Mouse (Mus musculus) T-helper 2 cell (primary cell): ENCODE measurements around the gene Sptbn4.

Experiments
- in situ Hi-C: fragments of 300-600 bp; cut with MboI, MseI; formaldehyde crosslinking; loops from one replicate; pipeline ENCODE4 v1.15.1; 2025; ENCODE audit warnings: high pct_unique_total_duplicates

The Sptbn4 gene

GRCm38 (mm10) chr7:27356248-27356647 is 91.2 kb downstream of the Sptbn4 start:
- in situ Hi-C loops, result no loop called here

DNA sequence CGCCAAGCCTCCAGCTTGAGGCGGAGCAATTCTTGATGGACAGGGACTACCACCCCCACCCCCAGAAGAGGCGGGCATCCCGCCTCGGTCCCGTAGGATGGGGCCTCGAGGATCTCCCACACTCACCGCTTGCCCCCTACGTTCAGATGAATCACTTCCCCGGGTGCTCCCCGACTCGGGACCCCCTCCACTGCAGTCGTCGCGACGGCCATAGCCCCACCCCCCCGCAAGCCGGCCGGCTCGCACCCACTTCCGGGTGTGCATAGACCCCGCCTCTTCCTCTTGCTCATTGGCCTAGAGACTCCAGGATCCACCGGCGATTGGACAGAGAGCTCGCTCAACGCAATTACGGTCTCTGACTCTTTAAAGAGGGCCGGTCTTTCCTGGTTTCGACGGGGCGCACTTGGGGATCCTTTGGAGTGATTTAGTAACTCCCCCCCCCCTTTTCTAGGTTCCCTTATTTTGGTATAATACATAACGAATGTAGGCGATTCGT is 91.7 kb downstream of the Sptbn4 start, which contains the start of gene Shkbp1:
Gene Shkbp1 (minus strand): TSS at position 275 of the 496 bp plus-strand sequence.
- in situ Hi-C loops, result no loop called here

DNA sequence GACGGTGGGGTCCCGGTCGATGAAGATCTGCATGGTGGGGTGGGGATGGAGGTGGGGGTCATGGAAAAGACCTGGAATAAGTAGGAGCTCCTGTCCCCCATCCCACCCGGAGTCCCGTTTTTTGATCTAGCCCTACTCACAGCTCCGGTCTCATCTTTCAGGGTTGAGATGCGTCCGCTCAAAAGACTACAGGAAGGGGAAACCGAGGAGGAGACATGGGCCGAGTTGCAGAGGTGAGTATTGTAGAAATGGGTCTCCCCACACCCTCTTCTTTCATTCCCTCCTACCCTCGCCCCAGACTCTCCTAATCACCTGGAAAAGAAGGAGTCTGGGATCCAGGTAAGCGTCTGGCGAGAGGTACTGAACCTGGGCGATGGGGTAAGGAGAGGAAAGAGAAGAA is 92.2 kb downstream of the Sptbn4 start:
- in situ Hi-C loops, result no loop called here

DNA sequence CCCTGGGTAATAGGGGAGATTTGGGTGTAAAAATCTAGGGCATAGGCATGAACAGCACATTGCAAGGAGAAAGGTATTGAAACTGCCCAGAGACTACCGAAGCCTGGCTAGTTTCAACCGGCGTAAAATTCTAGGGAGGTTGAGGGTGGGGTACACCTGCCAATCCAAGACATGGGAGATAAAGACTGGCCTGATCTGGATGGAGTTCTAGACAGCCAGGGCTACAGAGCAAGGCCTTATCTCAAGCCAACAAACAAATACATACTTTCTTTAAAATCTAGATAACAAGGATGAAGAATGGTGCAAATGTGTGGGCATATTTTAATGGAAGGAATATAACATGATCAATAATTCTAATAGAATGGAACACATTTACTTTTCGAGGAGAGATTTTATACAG is 92.7 kb downstream of the Sptbn4 start:
- in situ Hi-C loops, result no loop called here

DNA sequence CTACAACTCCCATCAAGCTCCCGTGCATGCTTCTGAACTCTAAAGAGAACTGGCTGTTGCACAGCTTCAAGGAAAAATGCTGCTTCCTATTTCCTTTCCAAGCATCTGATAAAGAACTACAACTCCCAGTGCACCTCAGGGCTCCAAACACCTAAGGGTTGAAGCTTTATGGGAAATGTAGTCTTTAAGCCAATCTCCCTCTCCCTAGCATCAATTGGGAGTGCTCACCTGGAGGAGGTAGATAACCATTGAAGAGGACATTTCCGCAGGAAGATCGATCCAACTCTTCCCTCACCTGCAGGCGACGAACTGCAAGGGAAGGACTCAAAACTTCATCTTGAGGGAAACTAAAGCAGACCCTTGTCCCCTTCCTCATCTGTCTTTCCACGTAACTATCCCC is 93.3 kb downstream of the Sptbn4 start:
- in situ Hi-C loops, result no loop called here

- in situ Hi-C loops, result loop anchor here (25.0 kb wide), 1 partner anchor 1958 kb away; the partner anchor contains the start of gene Lipe
These were observed 102.0 kb downstream of the Sptbn4 start for GRCm38 (mm10) chr7:27345444-27345843.

DNA sequence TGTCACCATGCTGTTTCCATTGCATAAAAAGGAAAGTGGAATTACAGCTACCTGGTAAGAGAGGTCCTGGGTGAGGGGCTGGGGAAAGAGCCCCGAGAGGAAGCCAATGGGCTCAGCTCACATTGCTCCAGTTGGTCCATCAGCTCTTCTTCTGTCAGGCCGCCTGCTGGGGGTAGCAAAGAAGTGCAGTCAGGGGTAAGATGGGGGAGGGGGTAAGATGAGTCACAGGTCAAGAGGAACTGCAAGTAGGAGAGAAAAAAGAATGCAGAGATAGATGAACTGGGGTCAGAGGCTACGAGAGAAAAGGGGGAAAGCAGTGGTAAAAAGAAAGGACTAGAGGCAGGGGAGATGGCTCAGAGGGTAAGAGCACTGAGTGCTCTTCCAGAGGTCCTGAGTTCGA is 104.9 kb downstream of the Sptbn4 start:
- in situ Hi-C loops, result loop anchor here (25.0 kb wide), 1 partner anchor 1955 kb away; the partner anchor contains the start of gene Lipe

DNA sequence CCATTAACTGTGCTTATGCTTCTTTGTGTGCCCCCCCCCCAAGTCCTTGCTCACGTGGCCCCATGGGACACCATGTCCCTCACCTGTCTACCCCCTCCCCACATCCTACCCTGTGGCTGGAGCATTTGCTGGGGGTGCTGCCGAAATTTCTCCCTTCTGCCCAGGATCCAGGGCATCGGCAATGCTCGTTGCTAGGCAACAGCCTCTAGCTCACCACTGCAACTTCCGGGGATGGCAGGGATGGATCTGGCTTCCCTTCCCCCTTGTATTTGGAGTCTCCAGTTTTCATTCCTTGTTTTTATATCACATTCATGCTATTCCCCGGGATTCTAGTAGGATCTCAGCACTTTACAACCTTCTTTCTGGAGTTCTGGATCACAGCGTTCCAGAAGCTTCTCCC is 108.0 kb downstream of the Sptbn4 start:
- in situ Hi-C loops, result loop anchor here (10.0 to 25.0 kb wide), 3 partner anchors 55 to 1952 kb away; partner anchors contain the start of genes Hipk4 and Lipe

- in situ Hi-C loops, result loop anchor here (10.0 to 25.0 kb wide), 3 partner anchors 56 to 1952 kb away; partner anchors contain the start of genes Hipk4 and Lipe
These were observed 108.4 kb downstream of the Sptbn4 start for GRCm38 (mm10) chr7:27339114-27339513.

DNA sequence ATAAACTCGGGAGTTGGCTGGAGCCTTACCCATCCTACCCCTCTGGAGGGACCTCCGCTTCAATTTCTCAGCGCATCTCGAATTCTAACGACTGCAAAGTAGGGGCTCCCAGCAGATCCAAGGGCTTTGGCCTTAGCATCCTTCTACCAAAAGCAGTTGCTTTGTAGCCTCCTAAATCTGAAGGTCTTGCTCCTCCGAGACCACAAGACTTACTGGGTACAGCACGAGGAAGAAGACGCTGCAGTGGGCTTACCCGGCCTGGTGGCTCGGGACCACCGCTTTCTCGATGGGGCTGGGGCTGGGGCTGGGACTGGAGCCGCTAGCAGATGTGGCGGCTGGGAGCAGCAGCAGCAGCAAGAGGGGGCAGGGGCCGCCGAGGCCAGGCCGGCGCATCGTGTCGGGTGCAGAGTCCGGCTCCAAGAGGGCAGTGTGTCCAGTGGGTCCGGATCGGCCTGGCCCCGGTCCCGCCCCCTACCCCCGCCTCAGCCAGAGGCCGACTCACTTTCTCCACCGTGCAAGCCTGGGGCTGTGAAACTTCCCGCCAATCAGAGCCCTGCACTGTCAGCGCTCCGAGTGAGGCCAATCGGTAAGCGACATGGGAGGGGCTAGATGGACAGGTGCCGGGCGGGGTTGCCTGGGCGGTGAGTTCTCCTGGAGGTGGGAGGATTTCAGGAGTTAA is 110.2 kb downstream of the Sptbn4 start, which contains the start of gene Ltbp4:
Gene Ltbp4 (minus strand): TSS at position 518 of the 679 bp plus-strand sequence.
- in situ Hi-C loops, result loop anchor here (10.0 to 25.0 kb wide), 3 partner anchors 57 to 1950 kb away; partner anchors contain the start of genes Hipk4 and Lipe

- in situ Hi-C loops, result loop anchor here (10.0 to 25.0 kb wide), 3 partner anchors 59 to 1949 kb away; partner anchors contain the start of genes Hipk4 and Lipe
These were observed 111.3 kb downstream of the Sptbn4 start for GRCm38 (mm10) chr7:27335928-27336823.

DNA sequence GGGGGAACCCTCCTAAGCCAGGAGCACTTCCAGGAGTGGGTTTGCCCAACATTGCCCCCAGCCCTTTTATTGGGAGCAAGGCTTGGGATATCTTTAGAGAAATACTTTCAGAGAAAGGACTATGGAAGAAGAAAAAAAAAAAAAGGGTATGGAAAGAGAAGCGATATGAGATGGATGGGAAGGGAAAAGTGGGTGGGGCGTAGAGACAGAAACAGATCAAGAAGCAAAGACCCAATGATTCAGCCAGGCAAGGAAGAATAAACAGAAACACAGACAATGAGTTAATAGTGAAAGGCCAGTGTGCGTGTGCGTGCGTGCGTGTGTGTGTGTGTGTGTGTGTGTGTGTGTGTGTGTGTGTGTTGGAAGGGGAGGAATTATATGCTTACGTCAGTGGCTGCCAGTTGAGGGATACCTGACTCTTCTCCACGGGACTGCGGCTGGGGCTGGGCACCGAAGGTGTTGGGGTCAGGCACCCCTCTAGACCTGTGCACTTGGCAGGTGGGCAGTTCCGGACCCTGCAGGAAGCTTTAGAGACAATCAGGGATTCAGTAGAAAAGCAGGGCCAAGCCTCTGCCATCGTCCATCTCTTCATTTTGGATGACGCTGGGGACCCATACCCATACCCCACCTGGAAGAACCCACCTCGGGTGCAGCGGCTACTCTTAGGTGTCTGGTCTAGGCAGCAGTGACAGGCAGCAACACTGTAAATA is 112.3 kb downstream of the Sptbn4 start:
- in situ Hi-C loops, result loop anchor here (10.0 to 25.0 kb wide), 3 partner anchors 60 to 1948 kb away; partner anchors contain the start of genes Hipk4 and Lipe

GRCm38 (mm10) chr7:27334405-27334911 is 113.0 kb downstream of the Sptbn4 start:
- in situ Hi-C loops, result loop anchor here (10.0 to 25.0 kb wide), 3 partner anchors 60 to 1947 kb away; partner anchors contain the start of genes Hipk4 and Lipe

DNA sequence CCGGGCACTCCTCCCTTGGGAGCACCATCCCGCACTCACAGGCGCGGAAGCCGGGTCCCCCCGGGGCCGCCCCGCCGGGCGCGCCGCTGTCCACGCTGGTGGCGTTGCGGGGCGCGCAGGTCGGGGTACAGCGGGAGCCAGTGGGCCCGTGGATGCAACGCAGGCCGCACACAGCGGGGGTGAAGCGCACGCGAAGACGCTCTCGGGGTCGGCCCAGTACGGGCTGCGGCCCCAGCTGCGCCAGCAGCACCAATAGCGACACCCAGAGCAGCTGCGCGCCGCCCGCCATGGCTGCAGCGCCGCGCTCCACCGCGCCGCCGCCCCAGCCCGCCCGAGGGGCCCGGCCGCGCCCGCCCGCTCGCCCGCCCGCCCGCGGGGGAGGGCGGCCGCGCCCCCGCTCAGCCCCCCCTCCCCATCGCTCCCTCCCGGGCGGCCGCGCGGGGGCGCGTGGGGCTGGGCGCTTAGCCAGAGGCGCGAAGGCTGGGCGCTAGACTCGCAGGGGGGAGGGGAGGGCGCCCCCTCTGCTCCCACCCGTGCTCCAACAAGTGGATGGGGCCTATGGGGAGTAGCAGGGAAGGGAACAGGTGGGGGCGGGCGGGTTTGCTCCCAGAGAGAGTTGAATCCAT is 114.1 kb downstream of the Sptbn4 start:
- in situ Hi-C loops, result loop anchor here (10.0 to 25.0 kb wide), 3 partner anchors 61 to 1946 kb away; partner anchors contain the start of genes Hipk4 and Lipe

DNA sequence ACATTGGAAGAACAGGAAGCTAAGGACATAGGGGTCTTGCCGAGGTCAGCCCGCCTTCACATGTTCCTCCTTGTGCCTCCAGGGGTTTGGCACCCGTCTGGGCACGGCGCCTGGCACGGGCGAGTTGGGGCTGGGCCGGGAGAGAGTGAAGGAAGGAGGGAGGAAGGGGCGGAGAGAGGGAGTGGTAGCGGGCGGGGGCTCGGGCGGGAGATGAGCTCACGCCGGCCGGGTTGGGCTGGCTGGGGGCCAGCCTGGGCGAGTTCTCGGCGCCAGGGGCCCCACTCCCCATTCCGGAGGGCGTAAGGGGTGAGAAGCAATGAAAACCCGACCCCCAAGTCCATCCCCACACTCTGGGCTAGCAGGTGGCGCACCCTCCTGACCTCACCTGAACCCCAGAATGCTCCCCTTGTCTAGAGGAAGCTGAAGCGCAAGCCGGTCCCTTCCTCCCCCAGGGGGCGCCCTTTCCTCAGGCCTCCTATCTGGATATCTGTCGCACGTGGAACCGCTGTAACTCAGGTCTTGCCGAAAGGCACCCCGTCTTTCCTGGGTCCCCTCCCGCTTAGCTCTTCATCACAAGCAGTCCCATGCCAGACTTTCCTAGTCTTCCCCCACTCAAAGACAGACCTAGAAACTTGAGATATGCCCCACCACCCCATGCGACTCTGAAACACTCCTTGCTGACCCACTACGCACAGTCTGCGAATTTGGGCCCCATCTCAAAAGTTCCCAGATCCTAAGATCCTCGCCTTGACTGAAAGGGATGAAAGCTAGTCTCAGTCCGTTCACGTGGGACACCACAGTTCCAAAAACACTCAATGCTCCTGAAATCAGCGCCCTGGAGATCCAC is 114.9 kb downstream of the Sptbn4 start:
- in situ Hi-C loops, result loop anchor here (10.0 to 25.0 kb wide), 3 partner anchors 62 to 1945 kb away; partner anchors contain the start of genes Hipk4 and Lipe

- in situ Hi-C loops, result loop anchor here (10.0 to 25.0 kb wide), 3 partner anchors 63 to 1945 kb away; partner anchors contain the start of genes Hipk4 and Lipe
These were observed 115.6 kb downstream of the Sptbn4 start for GRCm38 (mm10) chr7:27331854-27332253.

DNA sequence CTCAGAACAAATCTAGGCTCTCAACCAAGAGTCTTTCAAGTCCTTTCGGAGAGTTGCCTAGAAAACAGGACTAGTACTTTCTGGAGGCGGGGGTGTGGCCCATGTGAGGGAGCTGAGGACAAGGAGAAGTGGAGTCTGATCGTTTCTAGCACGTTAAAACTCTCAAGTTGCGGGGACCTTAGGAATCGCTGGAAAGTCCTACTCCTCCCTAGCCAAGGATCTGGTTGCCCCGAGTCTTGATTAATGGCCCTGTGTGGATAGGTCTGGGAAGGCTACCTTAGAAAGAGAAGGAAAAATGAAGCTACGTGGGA is 116.0 kb downstream of the Sptbn4 start:
- in situ Hi-C loops, result loop anchor here (10.0 to 25.0 kb wide), 3 partner anchors 63 to 1944 kb away; partner anchors contain the start of genes Hipk4 and Lipe

- in situ Hi-C loops, result loop anchor here (10.0 to 25.0 kb wide), 3 partner anchors 64 to 1944 kb away; partner anchors contain the start of genes Hipk4 and Lipe
These were observed 116.6 kb downstream of the Sptbn4 start for GRCm38 (mm10) chr7:27330709-27331540.
